Mouse (Mus musculus): ENCODE results near the gene Bfsp1. TPM values are rescaled to one million over a fixed set of nuclear protein-coding genes. Genes with fewer than 3 reads are reported as not detected.

The Bfsp1 gene
- total RNA-seq (2014; rRNA removed) = 0.90 and 1.9 TPM in 2 replicates
- 2.2 and 2.3 TPM in 2 replicates for polyA plus RNA-seq (2015; fragmentation: Nextera tagmentation; extraction: Ambion mirVana)

GRCm38 (mm10) chr2:143862484-143863231 lies at the start of gene Bfsp1:
Gene Bfsp1 (minus strand): TSS chr2:143863173.
- H3K4me2 ChIP-seq (ENCODE audit: low read depth, low read length) = peak within 1 kb of the TSS; percentile 64
- H3K27me3 ChIP-seq (ENCODE audit: insufficient read depth, low read length) = no peaks in the 10 kb centered on the region
- TF ChIP-seq CTCF (IDR thresholded peaks at IDR 0.05; ENCODE audit: low read depth) = no peak
- peak within 1 kb of the TSS; percentile 58 for H3K27ac ChIP-seq
- peak; percentile 78 for DNase-seq (ENCODE audit: low spot score)
- H3K9ac ChIP-seq (replicated peaks; ENCODE audit: low read length) = peak within 1 kb of the TSS; percentile 61
- peak within 1 kb of the TSS; percentile 42 for H3K4me3 ChIP-seq (ENCODE audit: low read length)
- H3K9me3 ChIP-seq (ENCODE audit: low read length) = no peaks in the 10 kb centered on the region
- ATAC-seq = peak; percentile 86
- no peaks in the 10 kb centered on the region for H3K36me3 ChIP-seq (ENCODE audit: insufficient read depth, low read length)
- no peaks in the 10 kb centered on the region for H3K4me1 ChIP-seq (ENCODE audit: insufficient read depth, low read length)
- 2% methylated on average over 85 of the region's 86 CpGs for WGBS

DNA sequence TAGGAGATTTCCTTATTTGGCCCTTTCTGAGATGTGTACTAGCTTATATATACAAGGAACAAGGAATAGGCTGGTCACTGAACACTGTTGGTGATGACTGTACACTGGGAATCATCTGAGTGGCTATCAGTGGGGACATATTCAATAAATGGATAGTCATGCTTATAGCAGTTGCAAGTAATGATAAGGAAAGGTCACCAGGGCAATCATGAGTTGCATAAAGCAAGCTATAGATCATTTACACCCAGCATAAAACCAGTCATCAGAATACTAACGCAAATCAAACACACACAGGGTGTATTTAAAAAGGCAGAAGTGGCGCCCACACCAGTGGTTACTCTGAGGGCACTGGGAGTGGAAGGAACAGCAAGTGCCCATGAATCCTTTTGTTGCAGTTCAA lies 49.2 kb upstream of the Bfsp1 start:
- Histone ChIP-seq H3K4me2 (ENCODE audit: low read depth, low read length) (no peak overlapping the region), H3K27me3 (ENCODE audit: insufficient read depth, low read length) (no peaks in the 10 kb centered on the region), H3K4me1 (ENCODE audit: insufficient read depth, low read length) (peaks cover 5% of the 10 kb centered on the region), H3K9me3 (ENCODE audit: low read length) (no peaks in the 10 kb centered on the region), H3K36me3 (ENCODE audit: insufficient read depth, low read length) (no peaks in the 10 kb centered on the region), H3K9ac (replicated peaks; ENCODE audit: low read length) (no peak overlapping the region), H3K27ac (no peak overlapping the region), H3K4me3 (ENCODE audit: low read length) (no peak overlapping the region)
- TF ChIP-seq CTCF (IDR thresholded peaks at IDR 0.05; ENCODE audit: low read depth) = no peak
- DNase-seq (ENCODE audit: low spot score) = no peak
- WGBS = 88% methylated on average over 2 of the region's 2 CpGs
- ATAC-seq = no peak

GRCm38 (mm10) chr2:143909230-143909629 lies 46.3 kb upstream of the Bfsp1 start:
- Histone ChIP-seq H3K27ac (no peak overlapping the region), H3K36me3 (ENCODE audit: insufficient read depth, low read length) (no peaks in the 10 kb centered on the region), H3K9me3 (ENCODE audit: low read length) (no peaks in the 10 kb centered on the region), H3K27me3 (ENCODE audit: insufficient read depth, low read length) (no peaks in the 10 kb centered on the region), H3K4me2 (ENCODE audit: low read depth, low read length) (no peak overlapping the region), H3K9ac (replicated peaks; ENCODE audit: low read length) (no peak overlapping the region), H3K4me3 (ENCODE audit: low read length) (no peak overlapping the region), H3K4me1 (ENCODE audit: insufficient read depth, low read length) (no peaks in the 10 kb centered on the region)
- DNase-seq (ENCODE audit: low spot score) (no peak), ATAC-seq (no peak)
- WGBS = 89% methylated on average over 2 of the region's 2 CpGs
- no peak for TF ChIP-seq CTCF (IDR thresholded peaks at IDR 0.05; ENCODE audit: low read depth)

GRCm38 (mm10) chr2:143904896-143905295 lies 41.9 kb upstream of the Bfsp1 start:
- no peak overlapping the region for H3K9ac ChIP-seq (replicated peaks; ENCODE audit: low read length)
- H3K27me3 ChIP-seq (ENCODE audit: insufficient read depth, low read length) = no peaks in the 10 kb centered on the region
- H3K9me3 ChIP-seq (ENCODE audit: low read length) = no peaks in the 10 kb centered on the region
- H3K4me2 ChIP-seq (ENCODE audit: low read depth, low read length) = no peak overlapping the region
- 74% methylated on average over 5 of the region's 5 CpGs for WGBS
- H3K4me3 ChIP-seq (ENCODE audit: low read length) = no peak overlapping the region
- H3K4me1 ChIP-seq (ENCODE audit: insufficient read depth, low read length) = no peaks in the 10 kb centered on the region
- DNase-seq (ENCODE audit: low spot score) = no peak
- H3K36me3 ChIP-seq (ENCODE audit: insufficient read depth, low read length) = no peaks in the 10 kb centered on the region
- no peak for TF ChIP-seq CTCF (IDR thresholded peaks at IDR 0.05; ENCODE audit: low read depth)
- no peak overlapping the region for H3K27ac ChIP-seq
- no peak for ATAC-seq

- Histone ChIP-seq H3K4me2 (ENCODE audit: low read depth, low read length) (no peak overlapping the region), H3K9me3 (ENCODE audit: low read length) (no peaks in the 10 kb centered on the region), H3K4me3 (ENCODE audit: low read length) (no peak overlapping the region), H3K4me1 (ENCODE audit: insufficient read depth, low read length) (no peaks in the 10 kb centered on the region), H3K36me3 (ENCODE audit: insufficient read depth, low read length) (no peaks in the 10 kb centered on the region), H3K27ac (no peak overlapping the region), H3K9ac (replicated peaks; ENCODE audit: low read length) (no peak overlapping the region), H3K27me3 (ENCODE audit: insufficient read depth, low read length) (no peaks in the 10 kb centered on the region)
- no peak for DNase-seq (ENCODE audit: low spot score)
- ATAC-seq = no peak
- WGBS = 82% methylated on average over 9 of the region's 9 CpGs
- TF ChIP-seq CTCF (IDR thresholded peaks at IDR 0.05; ENCODE audit: low read depth) = no peak
These were observed 40.5 kb upstream of the Bfsp1 start for GRCm38 (mm10) chr2:143903376-143904045.

DNA sequence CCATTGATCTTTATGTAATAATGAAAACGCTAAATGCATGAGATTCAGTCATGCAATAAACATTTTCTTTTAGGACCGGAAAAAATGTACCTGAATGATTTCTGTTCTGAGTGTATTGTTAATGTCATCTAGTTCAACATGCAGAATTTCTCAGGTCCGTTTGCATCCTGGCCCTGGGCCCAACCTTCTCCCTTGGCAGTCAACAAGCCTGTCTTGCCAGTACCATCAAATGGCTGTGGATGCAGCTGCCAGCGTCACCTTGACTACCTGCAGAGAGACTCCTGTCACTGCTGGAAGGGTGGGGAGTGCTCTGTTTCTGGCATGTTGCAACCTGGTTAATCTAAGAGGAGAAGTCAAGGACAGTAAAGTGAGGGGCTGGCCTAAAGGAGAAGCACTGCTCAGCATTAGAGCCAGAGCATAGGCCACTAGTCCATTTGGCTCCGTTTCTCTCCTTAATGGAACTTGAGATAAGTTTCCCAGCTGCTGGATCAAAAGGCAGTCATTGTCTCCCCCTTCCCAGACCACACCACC lies 37.9 kb upstream of the Bfsp1 start:
- no peaks in the 10 kb centered on the region for H3K36me3 ChIP-seq (ENCODE audit: insufficient read depth, low read length)
- H3K9me3 ChIP-seq (ENCODE audit: low read length) = no peaks in the 10 kb centered on the region
- no peaks in the 10 kb centered on the region for H3K27me3 ChIP-seq (ENCODE audit: insufficient read depth, low read length)
- H3K27ac ChIP-seq = no peak overlapping the region
- no peak overlapping the region for H3K9ac ChIP-seq (replicated peaks; ENCODE audit: low read length)
- ATAC-seq (no peak), DNase-seq (ENCODE audit: low spot score) (peak; percentile 19)
- no peak for TF ChIP-seq CTCF (IDR thresholded peaks at IDR 0.05; ENCODE audit: low read depth)
- no peak overlapping the region for H3K4me2 ChIP-seq (ENCODE audit: low read depth, low read length)
- H3K4me1 ChIP-seq (ENCODE audit: insufficient read depth, low read length) = no peaks in the 10 kb centered on the region
- no peak overlapping the region for H3K4me3 ChIP-seq (ENCODE audit: low read length)
- 63% methylated on average over 5 of the region's 5 CpGs for WGBS

Measured in hindbrain, postnatal 0 days (tissue).